Mouse (Mus musculus) lung, adult 2 months (tissue): Measurements from ENCODE around the gene Ltc4s.

Experiments used
- CTCF ChIP-seq: fragments of 200-500 bp; IDR thresholded peaks from 2 replicates; pipeline ENCODE4 v1.5.1; 2011; ENCODE audit warnings: mild to moderate bottlenecking, low read length, control low read depth; ENCODE audit not compliant: insufficient read depth
- POLR2A ChIP-seq: fragments of 200-500 bp; IDR thresholded peaks from 2 replicates; pipeline ENCODE4 v1.6.1; 2011; ENCODE audit warnings: low read depth, mild to moderate bottlenecking, control low read depth, low read length, borderline replicate concordance; ENCODE audit errors: extremely low read depth

- no peak for TF ChIP-seq CTCF
- TF ChIP-seq POLR2A = peak; percentile 59; the same call in 1 of the 2 replicates
Observed at GRCm38 (mm10) chr11:50212848-50213758, 25.3 kb downstream of the Ltc4s start.
